Mouse (Mus musculus): Measurements from ENCODE around the gene Sh3bp2.
A peak's percentile ranks its signal among the peaks of the same experiment; 100 is the strongest.
"Not testable (repeated sequence)": the region's sequence is repeated elsewhere in the genome, so short reads cannot be mapped to it uniquely, and the experiment has no call there.

The Sh3bp2 gene

GRCm38 (mm10) chr5:34572568-34572967 lies 46.9 kb downstream of the Sh3bp2 start:
- not testable (repeated sequence) for DNase-seq (ENCODE audit: low spot score)

- DNase-seq (ENCODE audit: low spot score) = peak; percentile 98
Observed at GRCm38 (mm10) chr5:34573268-34574221, 47.9 kb downstream of the Sh3bp2 start, which contains the start of gene Add1. TSS of gene Add1 (plus strand) at chr5:34573664.

- no peak for DNase-seq (ENCODE audit: low spot score)
Observed at GRCm38 (mm10) chr5:34574721-34575120, 49.1 kb downstream of the Sh3bp2 start.

- DNase-seq (ENCODE audit: low spot score) = no peak
Observed at GRCm38 (mm10) chr5:34576286-34576685, 50.6 kb downstream of the Sh3bp2 start.

- no peak for DNase-seq (ENCODE audit: low spot score)
Observed at GRCm38 (mm10) chr5:34578038-34578655, 52.5 kb downstream of the Sh3bp2 start.

GRCm38 (mm10) chr5:34579377-34579776 lies 53.7 kb downstream of the Sh3bp2 start:
- no peak for DNase-seq (ENCODE audit: low spot score)

- peak; percentile 67 for DNase-seq (ENCODE audit: low spot score)
Observed at GRCm38 (mm10) chr5:34581671-34582313, 56.2 kb downstream of the Sh3bp2 start.

- DNase-seq (ENCODE audit: low spot score) = no peak
Observed at GRCm38 (mm10) chr5:34582314-34582675, 56.7 kb downstream of the Sh3bp2 start.

- DNase-seq (ENCODE audit: low spot score) = no peak
Observed at GRCm38 (mm10) chr5:34585216-34585615, 59.6 kb downstream of the Sh3bp2 start.

GRCm38 (mm10) chr5:34587881-34588280 lies 62.2 kb downstream of the Sh3bp2 start:
- DNase-seq (ENCODE audit: low spot score) = no peak

GRCm38 (mm10) chr5:34590059-34590458 lies 64.4 kb downstream of the Sh3bp2 start:
- no peak for DNase-seq (ENCODE audit: low spot score)

GRCm38 (mm10) chr5:34590702-34591101 lies 65.1 kb downstream of the Sh3bp2 start:
- no peak for DNase-seq (ENCODE audit: low spot score)

GRCm38 (mm10) chr5:34591388-34592004 lies 65.9 kb downstream of the Sh3bp2 start:
- no peak for DNase-seq (ENCODE audit: low spot score)

GRCm38 (mm10) chr5:34592224-34592623 lies 66.6 kb downstream of the Sh3bp2 start:
- not testable (repeated sequence) for DNase-seq (ENCODE audit: low spot score)

GRCm38 (mm10) chr5:34592666-34593065 lies 67.0 kb downstream of the Sh3bp2 start:
- DNase-seq (ENCODE audit: low spot score) = no peak

GRCm38 (mm10) chr5:34593202-34593727 lies 67.6 kb downstream of the Sh3bp2 start:
- no peak for DNase-seq (ENCODE audit: low spot score)

- no peak for DNase-seq (ENCODE audit: low spot score)
Observed at GRCm38 (mm10) chr5:34604576-34604975, 78.9 kb downstream of the Sh3bp2 start.

- DNase-seq (ENCODE audit: low spot score) = no peak
Observed at GRCm38 (mm10) chr5:34607100-34607880, 81.7 kb downstream of the Sh3bp2 start.

- DNase-seq (ENCODE audit: low spot score) = no peak
Observed at GRCm38 (mm10) chr5:34608226-34608625, 82.6 kb downstream of the Sh3bp2 start.

GRCm38 (mm10) chr5:34609966-34610365 lies 84.3 kb downstream of the Sh3bp2 start:
- DNase-seq (ENCODE audit: low spot score) = no peak

All from yolk sac, embryonic 10.5 days (tissue).